Mouse (Mus musculus) heart, adult 8-10 months (tissue): Measurements from ENCODE around the gene E030025P04Rik. TPM values are rescaled to one million over a fixed set of nuclear protein-coding genes. Genes with fewer than 3 reads are reported as not detected.

Experiments
- DNase-seq: peaks from one replicate; pipeline ENCODE4 v3.0.0; 2022; ENCODE audit warnings: low spot score
- total RNA-seq, 4 experiments: library from RNA; stranded (reverse); gene quantifications; 2 replicates each; pipeline ENCODE4 v1.2.4; 2022

The E030025P04Rik gene
- total RNA-seq, 4 experiments from 2014 or later, result not detected

DNA sequence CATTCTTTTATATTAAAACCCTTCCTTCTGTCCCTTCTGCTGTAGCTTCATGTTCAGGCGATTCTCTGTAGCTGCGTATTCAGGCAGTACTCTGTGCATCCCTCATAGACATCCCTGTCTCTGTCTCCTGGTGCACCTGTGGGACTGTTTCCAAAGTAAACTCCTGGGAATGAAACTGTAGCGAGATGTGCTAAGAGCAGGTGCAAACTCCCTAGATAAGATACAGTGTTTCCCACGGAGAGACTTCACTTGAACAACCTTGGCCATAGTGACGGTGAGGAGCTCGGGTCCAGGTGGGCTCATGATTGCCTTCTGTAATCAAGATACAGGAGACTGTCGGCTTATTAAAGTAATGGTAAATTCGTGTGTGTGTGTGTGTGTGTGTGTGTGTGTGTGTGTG lies 41.5 kb downstream of the E030025P04Rik start:
- no peak for DNase-seq

GRCm38 (mm10) chr11:109100266-109100665 lies 43.9 kb downstream of the E030025P04Rik start:
- no peak for DNase-seq

GRCm38 (mm10) chr11:109091821-109092220 lies 52.3 kb downstream of the E030025P04Rik start:
- DNase-seq, result no peak

Other genes with a start within 250 kb of the E030025P04Rik start
- gene Axin2, start 224.0 kb downstream of the E030025P04Rik start, total RNA-seq, result 1 to 10 TPM; 3.7 to 7.3 (median 4.8) TPM
- under 1 TPM; 0.09 to 0.34 (median 0.16) TPM for gene Rgs9, start 153.8 kb upstream of the E030025P04Rik start, total RNA-seq
- gene Gna13, start 218.5 kb upstream of the E030025P04Rik start, total RNA-seq, result 10 to 100 TPM; 25.4 to 29.3 (median 27.4) TPM